Mouse (Mus musculus) heart, postnatal 0 days (tissue): ENCODE data around the gene Eif4e1b. TPM values are rescaled to one million over a fixed set of nuclear protein-coding genes. Genes with fewer than 3 reads are reported as not detected.
A peak's percentile ranks its signal among the peaks of the same experiment; 100 is the strongest.
"Not testable (repeated sequence)": the region's sequence is repeated elsewhere in the genome, so short reads cannot be mapped to it uniquely, and the experiment has no call there.

Experiments used
- ATAC-seq: fragments of 200-750 bp; cut with Nextera tagmentation; 2 replicates; pipeline ENCODE4 v1.8.0; 2017; ENCODE audit warnings: low read depth, moderate number of reproducible peaks, moderate library complexity; ENCODE audit not compliant: insufficient read depth
- DNase-seq: peaks from one replicate; pipeline ENCODE4 v3.0.0-alpha.2; 2016; ENCODE audit warnings: low spot score
- H3K27ac ChIP-seq: fragments of 300-500 bp; sonication (generic); 2 replicates; pipeline ENCODE4 v1.5.1; 2014; ENCODE audit warnings: low read depth, mild to moderate bottlenecking
- H3K27me3 ChIP-seq: fragments of 300-500 bp; sonication (generic); 2 replicates; pipeline ENCODE4 v1.6.1; 2014; ENCODE audit warnings: low read length, mixed read lengths; ENCODE audit not compliant: control insufficient read depth, insufficient read depth
- H3K36me3 ChIP-seq: fragments of 300-500 bp; sonication (generic); replicated peaks from 2 replicates; pipeline ENCODE4 v1.6.1; 2014; ENCODE audit warnings: low read length, mixed read lengths; ENCODE audit not compliant: control insufficient read depth, insufficient read depth
- H3K4me1 ChIP-seq: fragments of 300-500 bp; sonication (generic); 2 replicates; pipeline ENCODE4 v1.6.1; 2014; ENCODE audit warnings: antibody characterized with exemption; ENCODE audit not compliant: control insufficient read depth, insufficient read depth
- H3K4me2 ChIP-seq: fragments of 300-500 bp; sonication (generic); 2 replicates; pipeline ENCODE4 v1.6.1; 2014; ENCODE audit warnings: low read depth, mild to moderate bottlenecking, low read length, moderate library complexity
- H3K4me3 ChIP-seq: fragments of 300-500 bp; sonication (generic); 2 replicates; pipeline ENCODE4 v1.5.1; 2014; ENCODE audit warnings: low read depth, low read length
- H3K9ac ChIP-seq: fragments of 300-500 bp; sonication (generic); replicated peaks from 2 replicates; pipeline ENCODE4 v1.6.1; 2014; ENCODE audit warnings: low read depth, low read length, mixed read lengths
- H3K9me3 ChIP-seq: fragments of 300-500 bp; sonication (generic); replicated peaks from 2 replicates; pipeline ENCODE4 v1.6.1; 2016; ENCODE audit warnings: low read length; ENCODE audit not compliant: control insufficient read depth
- CTCF ChIP-seq: IDR thresholded peaks from 2 replicates; pipeline ENCODE4 v1.5.1; 2016; ENCODE audit warnings: antibody characterized with exemption, control low read depth, low read depth
- EP300 ChIP-seq: IDR thresholded peaks from 2 replicates; pipeline ENCODE4 v1.6.1; 2016; ENCODE audit warnings: antibody characterized with exemption, low read depth
- WGBS: fragments of 180-500 bp; shearing (Covaris S2); extraction: QIAGEN DNeasy Blood & Tissue Kit; methylation state at CpG from one replicate; pipeline ENCODE4 v1.1.7; 2014; 5-methylcytosine and 5-hydroxymethylcytosine counted together
- polyA plus RNA-seq: library from polyadenylated mRNA; unstranded; fragments of >200 nt; fragmentation: Nextera tagmentation; extraction: Ambion mirVana; gene quantifications from 2 replicates; pipeline ENCODE4 v1.2.1, GENCODE M21; 2015
- total RNA-seq: library from RNA; depleted of rRNA; stranded (reverse); fragments of >200 nt; gene quantifications from 2 replicates; pipeline ENCODE4 v1.2.3, GENCODE M21; 2014; ENCODE audit warnings: low replicate concordance

Eif4e1b gene
- total and polyA plus RNA-seq, 2 experiments from 2014 or later: not detected

DNA sequence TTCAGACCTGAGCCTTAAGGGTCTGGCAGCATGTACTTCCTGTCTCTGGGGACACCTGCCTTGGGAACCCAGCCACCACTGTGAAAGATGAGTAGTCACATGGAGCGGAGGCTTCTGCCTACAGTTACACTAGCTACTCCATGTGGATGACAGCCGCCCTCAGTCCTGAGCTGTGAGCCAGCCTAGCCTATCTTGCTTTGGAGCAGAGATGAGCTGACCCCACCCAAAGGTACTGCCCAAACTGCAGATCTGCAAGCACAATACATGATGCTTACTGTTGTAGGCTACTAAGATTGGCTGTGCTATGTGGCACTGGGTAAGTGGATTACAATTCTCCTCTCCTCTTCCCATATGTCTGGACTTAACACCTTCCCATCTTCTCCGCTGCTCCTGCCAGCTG is 2.7 kb upstream of the Eif4e1b start:
- TF ChIP-seq CTCF (no peak), EP300 (no peak)
- DNase-seq: no peak
- Histone ChIP-seq H3K9me3 (no peaks in the 10 kb centered on the region), H3K36me3 (no peaks in the 10 kb centered on the region), H3K9ac (no peak overlapping the region), H3K27ac (no peak overlapping the region), H3K27me3 (no peaks in the 10 kb centered on the region), H3K4me1 (no peaks in the 10 kb centered on the region), H3K4me2 (no peak overlapping the region), H3K4me3 (no peak overlapping the region)
- no peak for ATAC-seq
- 68% methylated on average over 3 of the region's 3 CpGs for WGBS

DNA sequence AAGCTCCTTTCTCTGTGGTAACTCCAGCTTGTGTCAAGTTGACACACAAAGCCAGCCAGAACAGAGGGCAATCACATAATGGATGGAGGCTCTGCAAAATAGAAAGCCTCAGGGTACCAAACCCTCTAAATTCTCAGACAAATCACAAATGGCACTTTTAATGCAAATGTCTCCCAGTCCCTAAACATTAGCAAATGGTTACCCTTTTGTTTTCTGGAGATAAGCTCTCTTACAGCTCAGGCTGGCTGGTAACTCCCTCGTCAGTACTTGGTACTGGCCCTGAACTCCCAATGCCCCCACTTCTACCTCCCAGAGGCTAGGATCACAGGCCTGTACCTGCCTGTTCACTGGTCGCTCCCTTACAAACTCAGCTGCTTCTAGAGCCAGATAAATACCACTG is 563 bp upstream of the Eif4e1b start:
- H3K4me3 ChIP-seq: no peak overlapping the region
- no peak overlapping the region for H3K4me2 ChIP-seq
- no peak overlapping the region for H3K9ac ChIP-seq
- ATAC-seq: no peak
- 36% methylated on average over 2 of the region's 2 CpGs for WGBS
- H3K4me1 ChIP-seq: no peaks in the 10 kb centered on the region
- H3K36me3 ChIP-seq: no peaks in the 10 kb centered on the region
- no peaks in the 10 kb centered on the region for H3K9me3 ChIP-seq
- TF ChIP-seq CTCF: no peak
- no peak for TF ChIP-seq EP300
- no peak overlapping the region for H3K27ac ChIP-seq
- DNase-seq: no peak
- no peaks in the 10 kb centered on the region for H3K27me3 ChIP-seq

DNA sequence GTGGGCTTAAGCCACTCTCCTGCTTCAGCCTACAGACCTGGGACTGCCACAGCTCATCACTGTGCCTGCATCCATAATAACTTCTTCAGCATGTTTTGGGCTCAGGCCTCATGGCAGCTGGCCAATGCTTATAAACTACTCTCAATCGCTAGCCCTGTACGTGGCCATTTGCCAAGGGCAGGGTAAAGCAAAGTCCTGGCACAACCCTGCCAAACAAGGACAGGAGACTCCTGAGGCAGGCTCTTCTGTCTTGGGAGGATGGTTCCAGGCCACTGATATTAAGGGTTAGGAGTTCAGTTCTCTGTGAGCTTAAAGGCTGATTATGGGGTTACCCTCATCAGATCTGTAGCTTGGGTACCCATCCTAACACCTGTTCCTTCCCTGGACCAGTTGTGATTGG is 3.8 kb downstream of the Eif4e1b start:
- not testable (repeated sequence) for DNase-seq, H3K9me3 ChIP-seq
- WGBS: 26% methylated on average over 2 of the region's 2 CpGs

DNA sequence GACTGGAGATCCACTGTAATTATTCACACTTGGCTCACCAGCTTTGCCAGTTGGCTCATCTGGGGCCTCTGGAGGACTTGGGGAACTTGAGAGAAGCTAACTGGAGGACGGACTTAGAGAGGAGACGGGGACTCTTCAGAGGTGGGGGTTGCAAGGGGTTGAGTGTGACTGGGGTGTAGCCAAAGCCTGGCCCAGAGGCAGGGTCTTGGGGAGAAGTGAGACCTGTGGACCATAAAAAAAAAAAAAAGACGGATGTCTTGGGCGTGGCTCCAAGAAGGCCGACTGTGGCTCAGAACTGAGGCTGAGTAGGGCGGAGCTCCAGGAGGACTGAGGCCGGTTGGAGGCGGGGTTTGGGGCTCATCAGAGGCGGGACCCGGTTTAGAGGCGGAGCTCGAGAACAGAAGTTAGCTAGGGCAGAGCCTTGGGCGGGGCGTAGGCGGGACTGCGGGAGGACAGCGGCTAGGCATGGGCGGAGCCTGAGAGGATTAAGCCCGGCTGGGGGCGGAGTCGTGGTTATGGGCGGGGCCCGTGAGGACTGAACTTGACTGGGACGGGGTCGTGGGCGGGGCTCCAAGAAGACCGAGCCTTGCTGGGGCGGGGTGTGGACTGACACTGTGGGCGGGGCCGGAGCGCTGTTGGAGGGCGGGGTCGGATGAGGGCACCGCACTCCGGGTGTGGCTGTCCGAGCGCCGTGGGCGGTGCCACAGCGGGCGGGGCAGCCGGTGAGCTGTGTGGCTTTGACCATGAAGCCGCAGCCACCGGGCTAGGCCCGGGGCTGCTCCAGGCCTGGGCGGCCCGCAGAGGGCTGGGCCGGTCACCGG is 5.2 kb downstream of the Eif4e1b start, which contains the start of gene Tspan17:
Gene Tspan17, plus strand, starts transcription at position 638 of the 821 bp plus-strand sequence.
- Histone ChIP-seq H3K9me3 (no peaks in the 10 kb centered on the region), H3K4me2 (peak within 1 kb of the TSS; percentile 94), H3K27me3 (peaks cover 26% of the 10 kb centered on the region), H3K27ac (no peak within 1 kb of the TSS), H3K4me3 (peak within 1 kb of the TSS; percentile 66), H3K9ac (peak within 1 kb of the TSS; percentile 38; the same call in 1 of the 2 replicates), H3K36me3 (no peaks in the 10 kb centered on the region), H3K4me1 (peaks cover 10% of the 10 kb centered on the region)
- WGBS: 2% methylated on average over 46 of the region's 49 CpGs
- ATAC-seq (peak; percentile 85), DNase-seq (peak; percentile 84)
- TF ChIP-seq EP300 (no peak), CTCF (no peak)

More for the DNA sequence above, 3.8 kb downstream of the Eif4e1b start:
- not testable (repeated sequence) for H3K27ac ChIP-seq, H3K4me2 ChIP-seq, H3K9ac ChIP-seq, H3K36me3 ChIP-seq, H3K4me1 ChIP-seq, ATAC-seq, H3K4me3 ChIP-seq
- H3K27me3 ChIP-seq: peaks cover 26% of the 10 kb centered on the region

DNA sequence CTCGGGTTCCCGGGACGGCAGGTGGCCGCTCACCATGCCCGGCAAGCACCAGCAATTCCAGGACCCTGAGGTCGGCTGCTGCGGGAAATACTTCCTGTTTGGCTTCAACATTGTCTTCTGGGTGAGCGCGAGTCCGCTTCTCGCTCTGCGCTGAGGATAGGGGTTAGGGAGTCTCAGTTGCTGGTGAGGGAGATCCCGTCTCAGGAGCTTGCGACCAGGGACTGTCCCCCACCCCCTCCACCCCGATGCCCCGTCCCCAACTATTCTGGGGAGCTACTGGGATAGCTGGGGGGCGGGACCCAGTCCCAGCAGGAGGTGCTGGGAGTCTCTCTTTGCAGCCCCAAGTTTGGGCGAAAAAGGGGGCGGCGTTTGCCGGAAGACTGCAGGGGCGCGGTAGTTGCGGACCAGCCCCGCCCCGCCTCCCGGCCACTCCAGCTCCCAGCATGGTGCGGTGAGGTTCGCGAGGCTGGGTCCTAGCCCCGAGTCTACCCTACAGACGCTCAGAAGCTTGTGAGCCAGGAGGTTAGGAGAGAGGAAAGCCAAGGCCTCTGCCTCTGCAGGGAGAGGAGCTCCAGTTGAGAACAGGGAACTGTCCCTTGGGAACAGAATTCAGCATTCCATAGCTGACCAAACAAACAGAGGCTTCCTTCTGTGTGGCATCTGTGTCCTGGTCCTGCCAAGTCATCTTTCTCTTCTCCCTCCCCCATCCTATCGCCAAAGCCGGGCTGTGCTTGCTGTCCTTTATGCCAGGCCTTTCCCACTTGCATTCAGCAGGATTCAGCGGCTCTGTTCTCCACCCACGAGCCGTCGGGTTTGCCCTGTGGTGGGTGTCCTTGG is 6.0 kb downstream of the Eif4e1b start:
- no peaks in the 10 kb centered on the region for H3K36me3 ChIP-seq
- peak overlapping the region; percentile 66 for H3K4me3 ChIP-seq
- peaks cover 10% of the 10 kb centered on the region for H3K4me1 ChIP-seq
- H3K27ac ChIP-seq: no peak overlapping the region
- H3K9me3 ChIP-seq: no peaks in the 10 kb centered on the region
- H3K27me3 ChIP-seq: peaks cover 26% of the 10 kb centered on the region
- peak; percentile 34; the same call in 1 of the 2 replicates for ATAC-seq
- DNase-seq: peak; percentile 16
- 2% methylated on average over 33 of the region's 38 CpGs for WGBS
- peak overlapping the region; percentile 94 for H3K4me2 ChIP-seq
- peak overlapping the region; percentile 38; the same call in 1 of the 2 replicates for H3K9ac ChIP-seq
- TF ChIP-seq CTCF (no peak), EP300 (no peak)
